In the genomic region with DNA sequence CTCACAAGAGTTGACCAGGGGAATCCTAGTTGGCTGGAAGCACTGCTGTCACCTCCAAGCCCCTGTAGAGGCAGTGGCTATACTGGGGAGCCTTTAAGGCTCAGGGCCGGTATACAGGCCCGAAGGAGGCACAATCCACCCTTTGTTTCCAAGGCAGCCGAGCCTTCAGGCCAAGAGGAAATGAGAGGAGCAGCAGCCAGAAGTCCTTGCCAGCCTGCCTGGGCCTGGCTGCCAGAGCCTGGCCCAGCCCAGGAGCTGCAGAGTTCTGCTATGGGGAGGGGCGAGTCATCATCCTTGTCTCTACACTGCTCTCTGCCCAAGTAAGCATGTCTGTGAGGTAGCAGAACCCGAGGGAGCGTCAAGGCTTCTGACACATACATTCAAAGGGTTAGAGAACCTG, we compare ENCODE assay signal across 9 mouse cellular contexts. TPM values are rescaled to one million over a fixed set of nuclear protein-coding genes. Genes with fewer than 3 reads are reported as not detected.
DNase-seq lines count a peak whose midpoint lies in the region; ATAC-seq lines count a peak whose summit lies in the region.
"Had no signal": no experiment of that assay in that cellular context is flagged by ENCODE, and none has a peak within 500 bp of the region (broad histone marks: within the 10 kb centered on the region; RNA-seq: fewer than 3 reads in every experiment).

No protein-coding gene starts in this region.

- DNase-seq in hindbrain, embryonic 10.5 days (ENCODE audit: low spot score): no peak
- peak; percentile 61 for DNase-seq in adrenal gland, postnatal 14 days
- peak; percentile 65 for DNase-seq in embryonic facial prominence, embryonic 14.5 days (ENCODE audit: low spot score)
- DNase-seq in layer of hippocampus, adult 18-20 months (ENCODE audit: low spot score in 2 of 2): peak; percentile 27 to 36
- DNase-seq in embryo, embryonic 9.5 days (ENCODE audit: extremely low spot score): no peak

- no peak overlapping the region for H3K4me3 ChIP-seq in hindbrain, embryonic 13.5 days
- H3K4me3 ChIP-seq in hindbrain, embryonic 10.5 days: no peak overlapping the region
- H3K4me3 ChIP-seq in embryonic facial prominence, embryonic 14.5 days (ENCODE audit: low read depth, low read length): no peak overlapping the region
- no peak overlapping the region for H3K4me3 ChIP-seq in neural tube, embryonic 15.5 days (replicated peaks)

- H3K27ac ChIP-seq in hindbrain, embryonic 13.5 days: no peak overlapping the region
- H3K27ac ChIP-seq in hindbrain, embryonic 10.5 days: no peak overlapping the region
- 0 out of 2 replicates have a peak overlapping the region, but pooled peaks have one; percentile 25 for H3K27ac ChIP-seq in embryonic facial prominence, embryonic 14.5 days (replicated peaks; ENCODE audit: low read depth, low read length)
- H3K27ac ChIP-seq in neural tube, embryonic 15.5 days (replicated peaks): peak overlapping the region; percentile 63
- H3K27ac ChIP-seq: macrophage had no signal

- no peaks in the 10 kb centered on the region for H3K9me3 ChIP-seq in hindbrain, embryonic 13.5 days
- H3K9me3 ChIP-seq in hindbrain, embryonic 10.5 days: no peaks in the 10 kb centered on the region
- no peaks in the 10 kb centered on the region for H3K9me3 ChIP-seq in embryonic facial prominence, embryonic 14.5 days (ENCODE audit: control insufficient read depth, low read length)
- no peaks in the 10 kb centered on the region for H3K9me3 ChIP-seq in neural tube, embryonic 15.5 days (replicated peaks)

- peak; percentile 32; the same call in 1 of the 2 replicates for ATAC-seq in hindbrain, embryonic 13.5 days (ENCODE audit: low FRiP score)
- peak; percentile 64 for ATAC-seq in embryonic facial prominence, embryonic 14.5 days (ENCODE audit: low read depth)
- peak; percentile 79 for ATAC-seq in neural tube, embryonic 15.5 days (ENCODE audit: low FRiP score)
- ATAC-seq in megakaryocyte, adult 5-6 weeks (ENCODE audit: poor library complexity, severe bottlenecking): no peak

- H3K4me1 ChIP-seq in hindbrain, embryonic 13.5 days (replicated peaks): peaks cover 5% of the 10 kb centered on the region; the same call in 1 of the 2 replicates
- peaks cover 26% of the 10 kb centered on the region for H3K4me1 ChIP-seq in hindbrain, embryonic 10.5 days (replicated peaks)
- peaks cover 10% of the 10 kb centered on the region for H3K4me1 ChIP-seq in embryonic facial prominence, embryonic 14.5 days (ENCODE audit: control insufficient read depth, insufficient read depth, low read length)
- 0 out of 2 replicates have a peak, but pooled peaks cover 3% of the 10 kb centered on the region for H3K4me1 ChIP-seq in neural tube, embryonic 15.5 days

- no peaks in the 10 kb centered on the region for H3K36me3 ChIP-seq in hindbrain, embryonic 13.5 days
- H3K36me3 ChIP-seq in hindbrain, embryonic 10.5 days: no peaks in the 10 kb centered on the region
- H3K36me3 ChIP-seq in embryonic facial prominence, embryonic 14.5 days (ENCODE audit: control insufficient read depth, insufficient read depth, low read length): no peaks in the 10 kb centered on the region
- H3K36me3 ChIP-seq in neural tube, embryonic 15.5 days: no peaks in the 10 kb centered on the region

- H3K9ac ChIP-seq in hindbrain, embryonic 13.5 days: no peak overlapping the region
- H3K9ac ChIP-seq in embryonic facial prominence, embryonic 14.5 days (ENCODE audit: low read depth, low read length): no peak overlapping the region
- H3K9ac ChIP-seq in neural tube, embryonic 15.5 days (replicated peaks): no peak overlapping the region

- H3K4me2 ChIP-seq in hindbrain, embryonic 13.5 days: no peak overlapping the region
- no peak overlapping the region for H3K4me2 ChIP-seq in embryonic facial prominence, embryonic 14.5 days (ENCODE audit: low read depth, low read length)
- H3K4me2 ChIP-seq in neural tube, embryonic 15.5 days: no peak overlapping the region

- WGBS in hindbrain, embryonic 13.5 days: 70% methylated on average over 6 of the region's 6 CpGs
- 68% methylated on average over 6 of the region's 6 CpGs for WGBS in hindbrain, embryonic 10.5 days
- 38% methylated on average over 6 of the region's 6 CpGs for WGBS in embryonic facial prominence, embryonic 14.5 days
- WGBS in neural tube, embryonic 15.5 days: 63% methylated on average over 6 of the region's 6 CpGs

- no peaks in the 10 kb centered on the region for H3K27me3 ChIP-seq in hindbrain, embryonic 13.5 days
- H3K27me3 ChIP-seq in hindbrain, embryonic 10.5 days (ENCODE audit: insufficient read depth, poor library complexity, severe bottlenecking): no peaks in the 10 kb centered on the region
- H3K27me3 ChIP-seq in embryonic facial prominence, embryonic 14.5 days (replicated peaks; ENCODE audit: control insufficient read depth, insufficient read depth, low read length): no peaks in the 10 kb centered on the region
- no peaks in the 10 kb centered on the region for H3K27me3 ChIP-seq in neural tube, embryonic 15.5 days (replicated peaks)

RNA-seq across cellular contexts. Expression of gene Fgfrl1, which starts 22.0 kb away (rescaled TPM):
- polyA plus RNA-seq in hindbrain, embryonic 13.5 days (2015; fragmentation: Nextera tagmentation; extraction: Ambion mirVana): 4.7 and 5.8 TPM in 2 replicates
- 14.7 and 16.3 TPM in 2 replicates for polyA plus RNA-seq in hindbrain, embryonic 10.5 days (2016; fragmentation: Nextera tagmentation; extraction: Ambion mirVana)
- 39.0 and 44.7 TPM in 2 replicates for total RNA-seq in adrenal gland, postnatal 14 days (2021)
- polyA plus RNA-seq in embryonic facial prominence, embryonic 14.5 days (2014; fragmentation: Nextera tagmentation; extraction: Ambion mirVana): 42.3 and 45.1 TPM in 2 replicates
- 10 to 100 TPM; 21.9 to 23.3 TPM for total RNA-seq in layer of hippocampus, adult 18-20 months (2021)
- 7.8 and 10.9 TPM in 2 replicates for polyA plus RNA-seq in neural tube, embryonic 15.5 days (2015; fragmentation: Nextera tagmentation; extraction: Ambion mirVana)
- total RNA-seq in megakaryocyte, adult 5-6 weeks (2015): 0.16 and 1.1 TPM in 2 replicates
- 0.12 and 1.0 TPM in 2 replicates for total RNA-seq in megakaryocyte, adult 5-6 weeks (2017)

RNA-seq across cellular contexts. Expression of gene Slc26a1, which starts 38.8 kb away (rescaled TPM):
- polyA plus RNA-seq in hindbrain, embryonic 13.5 days (2015; fragmentation: Nextera tagmentation; extraction: Ambion mirVana): 2.0 and 2.7 TPM in 2 replicates
- 0.57 and 0.99 TPM in 2 replicates for polyA plus RNA-seq in hindbrain, embryonic 10.5 days (2016; fragmentation: Nextera tagmentation; extraction: Ambion mirVana)
- total RNA-seq in adrenal gland, postnatal 14 days (2021): 0.98 and 16.7 TPM in 2 replicates
- polyA plus RNA-seq in embryonic facial prominence, embryonic 14.5 days (2014; fragmentation: Nextera tagmentation; extraction: Ambion mirVana): 1.2 and 1.6 TPM in 2 replicates
- 1 to 10 TPM in 1 of 2 experiments, under 1 TPM in 1; 0.96 to 1.4 TPM for total RNA-seq in layer of hippocampus, adult 18-20 months (2021)
- polyA plus RNA-seq in neural tube, embryonic 15.5 days (2015; fragmentation: Nextera tagmentation; extraction: Ambion mirVana): 2.6 TPM in 2 replicates
- 0.02 and 0.57 TPM in 2 replicates for total RNA-seq in megakaryocyte, adult 5-6 weeks (2015)
- 0.04 and 0.77 TPM in 2 replicates for total RNA-seq in megakaryocyte, adult 5-6 weeks (2017)
- polyA plus RNA-seq: macrophage had no signal

RNA-seq across cellular contexts. Expression of gene Dgkq, which starts 44.7 kb away (rescaled TPM):
- 23.8 and 27.2 TPM in 2 replicates for polyA plus RNA-seq in hindbrain, embryonic 13.5 days (2015; fragmentation: Nextera tagmentation; extraction: Ambion mirVana)
- 11.1 and 15.1 TPM in 2 replicates for polyA plus RNA-seq in hindbrain, embryonic 10.5 days (2016; fragmentation: Nextera tagmentation; extraction: Ambion mirVana)
- total RNA-seq in adrenal gland, postnatal 14 days (2021): 15.2 and 24.1 TPM in 2 replicates
- 9.6 and 9.8 TPM in 2 replicates for polyA plus RNA-seq in embryonic facial prominence, embryonic 14.5 days (2014; fragmentation: Nextera tagmentation; extraction: Ambion mirVana)
- total RNA-seq in layer of hippocampus, adult 18-20 months (2021): 10 to 100 TPM; 45.4 to 46.9 TPM
- 25.2 and 33.9 TPM in 2 replicates for polyA plus RNA-seq in neural tube, embryonic 15.5 days (2015; fragmentation: Nextera tagmentation; extraction: Ambion mirVana)
- total RNA-seq in megakaryocyte, adult 5-6 weeks (2015): 5.2 and 5.9 TPM in 2 replicates
- total RNA-seq in megakaryocyte, adult 5-6 weeks (2017): 6.8 and 15.6 TPM in 2 replicates

RNA-seq across cellular contexts. Expression of gene Idua, which starts 54.0 kb away (rescaled TPM):
- 9.8 and 12.3 TPM in 2 replicates for polyA plus RNA-seq in hindbrain, embryonic 13.5 days (2015; fragmentation: Nextera tagmentation; extraction: Ambion mirVana)
- 12.0 and 12.8 TPM in 2 replicates for polyA plus RNA-seq in hindbrain, embryonic 10.5 days (2016; fragmentation: Nextera tagmentation; extraction: Ambion mirVana)
- total RNA-seq in adrenal gland, postnatal 14 days (2021): 12.6 and 13.7 TPM in 2 replicates
- polyA plus RNA-seq in embryonic facial prominence, embryonic 14.5 days (2014; fragmentation: Nextera tagmentation; extraction: Ambion mirVana): 13.6 and 14.5 TPM in 2 replicates
- 10 to 100 TPM; 15.0 to 16.1 TPM for total RNA-seq in layer of hippocampus, adult 18-20 months (2021)
- 11.4 and 11.7 TPM in 2 replicates for polyA plus RNA-seq in neural tube, embryonic 15.5 days (2015; fragmentation: Nextera tagmentation; extraction: Ambion mirVana)
- total RNA-seq in megakaryocyte, adult 5-6 weeks (2015): 14.0 and 17.4 TPM in 2 replicates
- 6.3 and 9.9 TPM in 2 replicates for total RNA-seq in megakaryocyte, adult 5-6 weeks (2017)

Comparison
In these comparisons a context has a peak if more than half of its experiments do, and no peak if none do; other contexts are left out.
1. H3K27ac ChIP-seq: peak in embryonic facial prominence, embryonic 14.5 days (single experiment) and neural tube, embryonic 15.5 days (single experiment); none in hindbrain, embryonic 13.5 days (single experiment) and hindbrain, embryonic 10.5 days (single experiment).
2. DNase-seq: peak in adrenal gland, postnatal 14 days (single experiment), embryonic facial prominence, embryonic 14.5 days (single experiment) and layer of hippocampus, adult 18-20 months (2 of 2); none in hindbrain, embryonic 10.5 days (single experiment) and embryo, embryonic 9.5 days (single experiment).